Mouse (Mus musculus) adrenal gland, postnatal 14 days (tissue): ENCODE data around the gene Cyp1a1. TPM values are rescaled to one million over a fixed set of nuclear protein-coding genes. Genes with fewer than 3 reads are reported as not detected.

Experiments
- DNase-seq: peaks from one replicate; pipeline ENCODE4 v3.0.0; 2021; ENCODE audit warnings: mixed read lengths
- long read RNA-seq, 2 experiments: library from polyadenylated mRNA; stranded (forward); transcript quantifications; one replicate each; pipeline ENCODE4 v2.0.0; 2021
- total RNA-seq: library from RNA; stranded (reverse); gene quantifications from 2 replicates; pipeline ENCODE4 v1.2.3, GENCODE M21; 2021

Gene Cyp1a1
- total RNA-seq, result 0.37 TPM in 1 of 2 replicates, not detected in the other
- long read RNA-seq, experiment 1, result 0 reads
- long read RNA-seq, experiment 2, result 0 reads

GRCm38 (mm10) chr9:57687751-57688150 is at the start of gene Cyp1a1:
Cyp1a1 (plus strand) TSS chr9:57687928.
- DNase-seq, result no peak

DNA sequence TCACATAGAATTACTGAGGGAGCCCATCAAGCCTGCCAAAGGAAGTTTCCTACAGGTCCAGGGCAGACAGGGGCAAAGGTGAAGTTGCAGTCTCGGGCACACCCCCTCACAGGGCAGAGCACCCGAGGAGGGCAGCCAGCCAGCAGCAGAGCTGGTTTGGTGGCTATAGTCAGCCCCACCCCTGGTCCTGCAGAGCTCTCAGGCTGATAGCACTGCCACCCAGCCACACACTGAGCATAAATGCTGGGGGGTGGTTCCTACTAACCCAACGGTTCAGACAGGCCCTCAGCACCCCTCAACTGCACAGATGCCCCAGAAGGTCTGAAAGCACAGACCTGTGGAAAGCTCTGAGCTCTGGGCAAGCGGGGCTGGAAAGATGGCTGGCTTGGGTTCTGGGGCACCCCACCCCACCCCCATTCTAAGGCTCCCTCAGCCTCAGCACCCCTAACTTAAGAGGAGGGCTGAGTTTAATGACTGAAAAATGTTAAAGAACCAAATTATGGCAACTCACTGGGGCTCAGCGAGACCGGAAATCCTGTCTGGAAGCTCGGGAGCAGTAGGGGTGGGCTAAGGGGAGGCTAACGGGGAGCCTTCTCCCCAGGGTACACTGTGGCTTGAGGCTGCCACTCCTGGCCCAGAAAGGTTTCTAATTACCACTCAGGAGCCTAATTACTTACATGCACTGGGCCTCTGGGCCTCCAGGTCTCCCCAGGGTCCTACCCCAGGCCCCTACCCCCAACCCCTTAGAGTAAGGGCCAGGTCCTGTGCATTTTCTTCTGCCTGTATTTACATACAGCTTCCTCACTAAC is 48.9 kb upstream of the Cyp1a1 start:
- peak; percentile 63 for DNase-seq

GRCm38 (mm10) chr9:57639661-57640328 is 47.9 kb upstream of the Cyp1a1 start:
- no peak for DNase-seq

DNA sequence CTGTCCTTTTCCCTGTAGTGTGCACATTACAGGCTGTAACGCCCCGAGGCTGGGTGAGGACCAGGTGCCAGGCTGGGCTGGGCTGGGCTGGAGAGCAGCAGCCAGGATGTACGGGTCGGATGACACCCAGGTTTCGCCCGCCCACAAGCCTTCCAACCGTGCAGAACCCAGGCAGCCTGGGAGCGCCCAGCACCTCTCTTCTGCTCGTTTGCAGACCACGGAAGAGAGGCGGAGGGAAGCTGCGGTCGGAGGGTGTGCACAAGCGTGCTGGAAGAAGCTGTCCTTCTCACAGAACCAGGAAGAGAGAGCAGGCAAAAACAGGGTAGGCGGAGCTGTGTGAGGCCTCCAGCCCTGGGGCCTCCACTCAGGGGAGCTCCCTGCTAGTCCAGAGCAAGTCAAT is 47.3 kb upstream of the Cyp1a1 start:
- peak; percentile 76 for DNase-seq

GRCm38 (mm10) chr9:57641022-57641421 is 46.7 kb upstream of the Cyp1a1 start:
- DNase-seq, result no peak

GRCm38 (mm10) chr9:57641775-57642550 is 45.8 kb upstream of the Cyp1a1 start:
- DNase-seq, result no peak

- DNase-seq, result no peak
Measured at GRCm38 (mm10) chr9:57643169-57643855, 44.4 kb upstream of the Cyp1a1 start.

- DNase-seq, result no peak
Measured at GRCm38 (mm10) chr9:57643856-57644180, 43.9 kb upstream of the Cyp1a1 start.

DNA sequence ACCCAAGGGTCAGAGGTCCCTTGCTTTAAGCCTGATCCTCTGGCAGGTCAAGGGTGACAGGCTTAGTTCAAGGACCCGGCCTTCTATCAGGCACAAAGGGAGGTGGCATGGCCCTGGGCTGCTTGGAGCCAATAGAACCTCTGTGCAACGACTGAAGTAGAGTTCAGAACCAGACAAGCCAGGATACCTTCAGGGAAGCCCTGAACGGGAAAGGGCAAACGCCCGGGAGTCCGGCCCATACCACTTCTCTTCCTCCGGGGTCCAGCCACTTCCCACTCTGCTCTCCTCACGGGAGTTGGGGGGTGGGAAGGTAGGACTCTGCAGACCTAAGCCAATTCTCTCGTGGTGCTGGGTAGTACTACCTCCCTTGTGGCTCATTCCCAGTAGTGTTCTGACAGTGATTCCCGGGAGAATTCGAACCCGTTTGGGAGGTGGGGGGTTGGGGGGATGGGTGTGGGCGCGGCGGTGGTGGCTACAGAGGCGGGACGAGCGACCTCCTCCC is 43.2 kb upstream of the Cyp1a1 start:
- DNase-seq, result peak; percentile 43

- peak; percentile 97 for DNase-seq
Measured at GRCm38 (mm10) chr9:57644944-57645893, 42.5 kb upstream of the Cyp1a1 start.

GRCm38 (mm10) chr9:57646551-57647103 is 41.1 kb upstream of the Cyp1a1 start:
- no peak for DNase-seq

GRCm38 (mm10) chr9:57647286-57648108 is 40.2 kb upstream of the Cyp1a1 start:
- DNase-seq, result no peak

DNA sequence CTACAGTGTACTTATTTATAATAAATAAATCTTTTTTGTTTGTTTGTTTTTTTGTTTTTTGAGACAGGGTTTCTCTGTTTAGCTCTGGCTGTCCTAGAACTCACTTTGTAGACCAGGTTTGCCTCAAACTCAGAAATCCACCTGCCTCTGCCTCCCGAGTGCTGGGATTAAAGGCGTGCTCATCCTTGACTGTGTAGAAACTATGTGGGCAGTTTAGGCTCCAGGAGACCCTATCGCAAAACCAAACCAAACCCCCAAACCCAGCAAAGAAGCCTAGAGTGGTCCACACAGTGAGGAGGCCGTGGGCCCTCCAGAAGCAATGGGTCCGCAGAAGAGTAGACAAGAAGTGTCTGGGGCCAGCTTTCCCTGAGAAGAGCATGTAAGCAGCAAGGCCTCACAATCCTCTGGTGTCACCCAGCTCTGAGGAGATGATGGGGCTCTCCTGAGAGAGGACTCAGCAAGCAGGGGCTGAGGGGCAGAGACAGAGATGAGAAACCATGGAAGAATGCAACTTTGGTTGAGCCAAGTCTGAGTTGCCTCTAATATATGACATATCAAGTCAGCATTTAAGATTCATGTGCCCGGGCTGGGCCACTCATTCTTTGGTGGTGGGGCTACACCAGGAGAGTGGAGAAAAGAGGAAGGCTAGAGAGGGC is 37.5 kb upstream of the Cyp1a1 start:
- no peak for DNase-seq

GRCm38 (mm10) chr9:57650786-57651311 is 36.9 kb upstream of the Cyp1a1 start:
- DNase-seq, result peak; percentile 42

- DNase-seq, result no peak
Measured at GRCm38 (mm10) chr9:57652351-57652750, 35.4 kb upstream of the Cyp1a1 start.

- DNase-seq, result no peak
Measured at GRCm38 (mm10) chr9:57652855-57653254, 34.9 kb upstream of the Cyp1a1 start.

- DNase-seq, result no peak
Measured at GRCm38 (mm10) chr9:57653283-57653682, 34.4 kb upstream of the Cyp1a1 start, which contains the start of gene Csk. Csk (minus strand) TSS chr9:57653631.

GRCm38 (mm10) chr9:57654966-57655365 is 32.8 kb upstream of the Cyp1a1 start:
- no peak for DNase-seq

DNA sequence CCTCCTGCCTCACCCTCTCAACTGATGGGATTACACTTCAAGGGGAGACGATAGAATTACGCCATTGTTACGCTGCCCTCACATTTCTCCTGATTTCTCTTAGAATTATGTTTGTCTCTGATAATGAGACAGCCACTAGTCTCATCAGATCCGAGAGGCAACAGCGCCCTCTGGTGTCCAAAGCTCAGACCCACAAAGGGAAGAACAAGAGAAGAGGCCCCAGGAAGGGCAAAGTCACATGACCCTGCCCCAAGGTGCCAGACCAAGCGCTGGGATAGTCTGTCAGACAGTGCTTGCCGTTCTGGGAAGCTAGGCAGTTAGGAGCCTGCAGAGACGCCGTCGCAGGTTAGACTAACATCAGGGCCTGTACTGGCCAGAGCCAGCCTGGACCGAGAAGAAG is 32.0 kb upstream of the Cyp1a1 start:
- peak; percentile 97 for DNase-seq
